In genomic region chr3:101047586-101048275, GRCm38 (mm10) we compare ENCODE assay signal across 10 mouse cellular contexts. TPM values are rescaled to one million over a fixed set of nuclear protein-coding genes. Genes with fewer than 3 reads are reported as not detected.
DNase-seq lines count a peak whose midpoint lies in the region; ATAC-seq and TF ChIP-seq lines count a peak whose summit lies in the region.
"Had no signal": no experiment of that assay in that cellular context is flagged by ENCODE, and none has a peak within 500 bp of the region (broad histone marks: within the 10 kb centered on the region; RNA-seq: fewer than 3 reads in every experiment).

No protein-coding gene starts in this region.

- no peaks in the 10 kb centered on the region for H3K27me3 ChIP-seq in forebrain, embryonic 10.5 days (ENCODE audit: poor library complexity, severe bottlenecking)
- H3K27me3 ChIP-seq in heart, postnatal 0 days (ENCODE audit: control insufficient read depth, insufficient read depth, low read length): no peaks in the 10 kb centered on the region

- no peak overlapping the region for H3K9ac ChIP-seq in heart, postnatal 0 days (replicated peaks; ENCODE audit: low read depth, low read length)

- peak overlapping the region; percentile 17; the same call in 1 of the 2 replicates for H3K27ac ChIP-seq in forebrain, embryonic 10.5 days
- H3K27ac ChIP-seq in heart, postnatal 0 days (ENCODE audit: low read depth): no peak overlapping the region
- H3K27ac ChIP-seq: macrophage had no signal

- WGBS in forebrain, embryonic 10.5 days: 90% methylated on average over 15 of the region's 15 CpGs
- 73% methylated on average over 15 of the region's 15 CpGs for WGBS in heart, postnatal 0 days

- no peak for TF ChIP-seq CTCF in heart, postnatal 0 days (IDR thresholded peaks at IDR 0.05; ENCODE audit: low read depth)

- peaks cover 21% of the 10 kb centered on the region for H3K4me1 ChIP-seq in forebrain, embryonic 10.5 days
- H3K4me1 ChIP-seq in heart, postnatal 0 days (ENCODE audit: control insufficient read depth, insufficient read depth): peaks cover 20% of the 10 kb centered on the region

- H3K4me2 ChIP-seq in heart, postnatal 0 days (ENCODE audit: low read depth, low read length): no peak overlapping the region

- no peak for TF ChIP-seq EP300 in heart, postnatal 0 days (IDR thresholded peaks at IDR 0.05; ENCODE audit: low read depth)

- ATAC-seq in cerebellum, adult (ENCODE audit: insufficient number of reproducible peaks, low FRiP score, low TSS enrichment): no peak
- peak; percentile 28; the same call in 1 of the 2 replicates for ATAC-seq in heart, postnatal 0 days (ENCODE audit: insufficient read depth, low read depth)

- H3K36me3 ChIP-seq in forebrain, embryonic 10.5 days (replicated peaks): peaks cover 70% of the 10 kb centered on the region
- peaks cover 21% of the 10 kb centered on the region for H3K36me3 ChIP-seq in heart, postnatal 0 days (replicated peaks; ENCODE audit: control insufficient read depth, insufficient read depth, low read length)

- no peak overlapping the region for H3K4me3 ChIP-seq in forebrain, embryonic 10.5 days
- H3K4me3 ChIP-seq in heart, postnatal 0 days (ENCODE audit: low read depth, low read length): no peak overlapping the region

- H3K9me3 ChIP-seq in forebrain, embryonic 10.5 days: peaks cover 3% of the 10 kb centered on the region; the same call in 1 of the 2 replicates
- no peaks in the 10 kb centered on the region for H3K9me3 ChIP-seq in heart, postnatal 0 days (replicated peaks; ENCODE audit: control insufficient read depth, low read length)

- peak; percentile 8 for DNase-seq in cerebellum, adult 11-12 months
- peak; percentile 59 for DNase-seq in 3134 (ENCODE audit: extremely low read depth, insufficient read length, low spot score)
- no peak for DNase-seq in forebrain, embryonic 10.5 days (ENCODE audit: extremely low spot score, low spot score)
- DNase-seq in heart, postnatal 0 days (ENCODE audit: low spot score): peak; percentile 34
- DNase-seq in left cerebral cortex, adult 8-10 months (ENCODE audit: low spot score in 2 of 2): peak; percentile 39 to 87
- peak; percentile 69 for DNase-seq in right cerebral cortex, postnatal 14 days
- no peak for DNase-seq in cerebellum, adult 18-20 months

RNA-seq across cellular contexts. Expression of gene Cd101, which starts 18.4 kb away (rescaled TPM):
- polyA plus RNA-seq in forebrain, embryonic 10.5 days (2016; fragmentation: Nextera tagmentation; extraction: Ambion mirVana): 0.05 TPM in 1 of 2 replicates, not detected in the other
- 1.8 TPM in 1 of 2 replicates, not detected in the other for total RNA-seq in heart, postnatal 0 days (2014; rRNA removed; ENCODE audit: low replicate concordance)
- 0.26 and 0.27 TPM in 2 replicates for polyA plus RNA-seq in heart, postnatal 0 days (2015; fragmentation: Nextera tagmentation; extraction: Ambion mirVana)
- total RNA-seq in left cerebral cortex, adult 8-10 months (2022): 1 to 10 TPM in 2 of 4 experiments, under 1 TPM in 2; 0.48 to 1.4 (median 0.92) TPM
- total RNA-seq: common myeloid progenitor, adult 5-6 weeks had no signal

Comparison
In these comparisons a context has a peak if more than half of its experiments do, and no peak if none do; other contexts are left out.
1. DNase-seq: peak in cerebellum, adult 11-12 months (single experiment), 3134 (single experiment), heart, postnatal 0 days (single experiment), left cerebral cortex, adult 8-10 months (2 of 2) and right cerebral cortex, postnatal 14 days (single experiment); none in forebrain, embryonic 10.5 days (single experiment) and cerebellum, adult 18-20 months (0 of 2).